Mouse (Mus musculus): ENCODE measurements around the gene Sema3f. TPM values are rescaled to one million over a fixed set of nuclear protein-coding genes. Genes with fewer than 3 reads are reported as not detected.

The Sema3f gene
- 10 to 100 TPM; 44.6 to 52.6 TPM for total RNA-seq (2021)

GRCm38 (mm10) chr9:107709697-107710483 lies at the start of gene Sema3f:
Gene Sema3f, minus strand, starts transcription at chr9:107710475.
- DNase-seq = peak; percentile 57
- intact Hi-C loops (cut with DNase I) = no loop called here

GRCm38 (mm10) chr9:107759593-107759992 lies 49.3 kb upstream of the Sema3f start:
- DNase-seq = no peak
- intact Hi-C loops (cut with DNase I) = no loop called here

GRCm38 (mm10) chr9:107750378-107750777 lies 40.1 kb upstream of the Sema3f start:
- no peak for DNase-seq
- intact Hi-C loops (cut with DNase I) = no loop called here

GRCm38 (mm10) chr9:107748063-107748462 lies 37.8 kb upstream of the Sema3f start:
- DNase-seq = no peak
- intact Hi-C loops (cut with DNase I) = no loop called here

- intact Hi-C loops (cut with DNase I) = no loop called here
- no peak for DNase-seq
Measured at GRCm38 (mm10) chr9:107747310-107747709, 37.0 kb upstream of the Sema3f start.

GRCm38 (mm10) chr9:107746679-107747078 lies 36.4 kb upstream of the Sema3f start:
- intact Hi-C loops (cut with DNase I) = no loop called here
- no peak for DNase-seq

GRCm38 (mm10) chr9:107744061-107744460 lies 33.8 kb upstream of the Sema3f start:
- intact Hi-C loops (cut with DNase I) = no loop called here
- no peak for DNase-seq

GRCm38 (mm10) chr9:107738841-107739202 lies 28.5 kb upstream of the Sema3f start:
- peak; percentile 44 for DNase-seq
- intact Hi-C loops (cut with DNase I) = loop anchor here (5.0 kb wide), 2 partner anchors 42 to 92 kb away; no protein-coding TSS in a partner anchor

GRCm38 (mm10) chr9:107738020-107738840 lies 28.0 kb upstream of the Sema3f start:
- intact Hi-C loops (cut with DNase I) = loop anchor here (5.0 kb wide), 2 partner anchors 41 to 91 kb away; no protein-coding TSS in a partner anchor
- peak; percentile 88 for DNase-seq

- intact Hi-C loops (cut with DNase I) = loop anchor here (5.0 kb wide), 2 partner anchors 39 to 89 kb away; no protein-coding TSS in a partner anchor
- peak; percentile 80 for DNase-seq
Measured at GRCm38 (mm10) chr9:107736185-107736485, 25.9 kb upstream of the Sema3f start.

GRCm38 (mm10) chr9:107735356-107736184 lies 25.3 kb upstream of the Sema3f start:
- intact Hi-C loops (cut with DNase I) = loop anchor here (5.0 kb wide), 2 partner anchors 38 to 88 kb away; no protein-coding TSS in a partner anchor
- no peak for DNase-seq

GRCm38 (mm10) chr9:107734567-107734971 lies 24.3 kb upstream of the Sema3f start:
- intact Hi-C loops (cut with DNase I) = no loop called here
- DNase-seq = peak; percentile 67

- no peak for DNase-seq
- intact Hi-C loops (cut with DNase I) = no loop called here
Measured at GRCm38 (mm10) chr9:107729709-107730108, 19.4 kb upstream of the Sema3f start.

- intact Hi-C loops (cut with DNase I) = no loop called here
- no peak for DNase-seq
Measured at GRCm38 (mm10) chr9:107728919-107729670, 18.8 kb upstream of the Sema3f start.

GRCm38 (mm10) chr9:107727041-107727440 lies 16.8 kb upstream of the Sema3f start:
- intact Hi-C loops (cut with DNase I) = no loop called here
- no peak for DNase-seq

- no peak for DNase-seq
- intact Hi-C loops (cut with DNase I) = no loop called here
Measured at GRCm38 (mm10) chr9:107724796-107725195, 14.5 kb upstream of the Sema3f start.

GRCm38 (mm10) chr9:107723794-107724531 lies 13.7 kb upstream of the Sema3f start:
- peak; percentile 68 for DNase-seq
- intact Hi-C loops (cut with DNase I) = no loop called here

- intact Hi-C loops (cut with DNase I) = no loop called here
- no peak for DNase-seq
Measured at GRCm38 (mm10) chr9:107723292-107723691, 13.0 kb upstream of the Sema3f start.

- intact Hi-C loops (cut with DNase I) = no loop called here
Measured at GRCm38 (mm10) chr9:107718781-107719540, 8.7 kb upstream of the Sema3f start.

More at GRCm38 (mm10) chr9:107718781-107719540, 8.7 kb upstream of the Sema3f start:
- DNase-seq = no peak
